Mouse (Mus musculus) kidney, adult 8-10 months (tissue): Measurements from ENCODE around the gene H2-M3.
"Not testable (repeated sequence)": the region's sequence is repeated elsewhere in the genome, so short reads cannot be mapped to it uniquely, and the experiment has no call there.

ENCODE experiments used
- DNase-seq, 2 experiments: peaks; one replicate each; pipeline ENCODE4 v3.0.0; 2022

Gene H2-M3

GRCm38 (mm10) chr17:37270058-37270701 lies at the start of gene H2-M3:
Gene H2-M3 (plus strand): TSS chr17:37270220.
- DNase-seq: peak; percentile 88 to 96

DNA sequence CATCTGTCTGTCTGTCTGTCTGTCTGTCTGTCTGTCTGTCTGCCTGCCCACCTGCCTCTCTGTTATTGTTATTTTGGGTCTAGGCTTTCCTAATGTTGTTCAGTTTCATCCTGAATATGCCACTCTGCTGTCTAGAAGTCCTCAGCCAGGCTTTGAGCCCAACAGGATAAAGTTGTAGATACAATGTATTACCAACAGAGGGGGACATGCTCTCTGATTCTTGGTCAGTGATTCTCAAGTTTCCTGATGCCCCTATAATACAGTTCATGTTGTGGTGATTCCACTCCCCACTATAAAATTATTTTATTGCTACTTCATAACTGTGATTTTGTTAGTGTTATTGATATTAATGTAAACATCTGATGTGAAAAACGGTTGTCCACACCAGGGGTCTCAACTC lies 48.1 kb upstream of the H2-M3 start:
- no peak for DNase-seq

DNA sequence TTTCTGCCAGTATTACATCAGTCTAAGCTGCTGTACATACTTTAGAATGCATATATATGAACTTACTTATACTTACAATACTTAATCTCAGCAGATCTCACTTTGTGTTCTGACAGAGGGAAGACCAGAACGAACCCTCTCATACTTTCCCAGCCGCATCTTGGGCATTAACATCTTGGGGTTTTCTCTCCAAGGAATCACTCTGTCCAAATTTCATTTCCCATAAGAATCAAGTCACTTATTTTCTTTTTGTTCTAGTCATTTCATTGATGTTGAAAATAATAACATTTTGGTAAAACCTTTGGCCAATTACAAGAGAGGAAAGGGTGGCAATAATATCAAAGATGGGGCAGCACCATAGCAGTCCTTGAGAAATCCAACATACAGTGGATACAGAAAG lies 32.8 kb upstream of the H2-M3 start, which contains the start of gene Olfr97:
Gene Olfr97 (minus strand): TSS at position 101 of the 400 bp plus-strand sequence.
- DNase-seq: not testable (repeated sequence)

- no peak for DNase-seq
These were observed 27.8 kb upstream of the H2-M3 start for GRCm38 (mm10) chr17:37242198-37242597.

DNA sequence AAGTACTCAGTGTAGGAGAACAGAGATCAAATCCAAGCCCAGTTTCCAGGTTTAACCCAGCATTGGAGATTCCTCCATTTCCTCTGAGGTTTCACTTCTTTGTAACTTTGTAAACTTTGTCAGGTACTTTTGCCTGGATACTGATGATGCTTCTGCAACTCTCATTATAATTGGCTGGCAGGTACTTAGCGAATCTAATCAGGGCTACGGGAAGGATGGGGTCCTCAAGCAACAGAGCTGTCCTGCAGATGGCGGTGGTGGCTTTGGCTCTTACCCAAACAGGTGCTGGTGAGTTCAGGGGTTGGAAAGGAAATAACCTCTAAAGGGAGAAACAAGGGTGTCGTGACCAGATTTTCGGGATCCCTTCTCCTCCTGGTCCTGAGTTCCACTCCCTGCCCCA lies 23.3 kb upstream of the H2-M3 start:
- DNase-seq: peak; percentile 18 to 31

- no peak for DNase-seq
These were observed 20.6 kb upstream of the H2-M3 start for GRCm38 (mm10) chr17:37249460-37249859.

DNA sequence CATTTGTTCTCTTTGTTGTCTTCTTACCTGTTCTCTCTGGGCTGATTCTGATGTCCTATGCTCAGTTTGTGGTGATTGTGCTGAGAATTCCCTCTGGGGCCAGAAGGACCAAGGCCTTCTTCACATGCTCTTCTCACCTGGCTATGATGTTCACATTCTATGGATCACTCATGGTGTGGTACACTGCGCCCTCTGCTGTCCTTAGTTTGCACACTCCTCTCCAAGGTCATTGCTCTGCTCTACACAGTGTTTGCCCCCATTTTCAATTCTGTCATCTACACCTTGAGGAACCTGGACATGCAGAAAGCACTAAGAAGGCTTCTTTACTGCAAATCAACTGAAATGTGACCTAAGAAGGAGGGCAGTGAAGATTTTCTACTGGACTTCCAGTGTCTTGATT lies 19.5 kb upstream of the H2-M3 start:
- DNase-seq: peak in 1 of 2 experiments; percentile 24

GRCm38 (mm10) chr17:37263626-37264025 lies 6.4 kb upstream of the H2-M3 start, which contains the start of gene Olfr98:
Gene Olfr98 (minus strand): TSS chr17:37263749.
- DNase-seq: no peak

- DNase-seq: peak; percentile 59 to 65
These were observed 677 bp downstream of the H2-M3 start for GRCm38 (mm10) chr17:37270702-37271092.

GRCm38 (mm10) chr17:37275626-37276248 lies 5.7 kb downstream of the H2-M3 start:
- DNase-seq: no peak

DNA sequence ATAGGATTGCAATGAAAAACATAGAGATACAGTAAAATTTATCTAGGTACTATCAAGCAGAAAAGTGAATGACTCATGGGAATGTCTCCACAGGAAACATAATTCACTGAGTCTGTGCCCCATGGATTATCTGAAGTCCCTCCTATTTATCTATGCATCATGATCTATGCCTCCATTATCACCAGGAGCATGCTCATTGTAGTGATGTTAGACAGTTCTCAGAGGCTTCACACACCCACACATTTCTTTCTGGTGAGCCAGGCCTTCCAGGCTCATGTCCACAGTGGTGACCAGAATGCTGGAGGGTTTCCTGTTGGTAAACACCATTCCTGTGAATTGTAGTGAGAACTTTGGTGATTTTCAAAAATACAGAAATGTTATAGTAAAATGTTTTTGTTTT lies 6.6 kb downstream of the H2-M3 start:
- no peak for DNase-seq

GRCm38 (mm10) chr17:37280331-37280730 lies 10.3 kb downstream of the H2-M3 start:
- no peak for DNase-seq

GRCm38 (mm10) chr17:37283360-37283759 lies 13.3 kb downstream of the H2-M3 start, which contains the start of gene Olfr99:
Gene Olfr99 (minus strand): TSS chr17:37283460.
- no peak for DNase-seq

DNA sequence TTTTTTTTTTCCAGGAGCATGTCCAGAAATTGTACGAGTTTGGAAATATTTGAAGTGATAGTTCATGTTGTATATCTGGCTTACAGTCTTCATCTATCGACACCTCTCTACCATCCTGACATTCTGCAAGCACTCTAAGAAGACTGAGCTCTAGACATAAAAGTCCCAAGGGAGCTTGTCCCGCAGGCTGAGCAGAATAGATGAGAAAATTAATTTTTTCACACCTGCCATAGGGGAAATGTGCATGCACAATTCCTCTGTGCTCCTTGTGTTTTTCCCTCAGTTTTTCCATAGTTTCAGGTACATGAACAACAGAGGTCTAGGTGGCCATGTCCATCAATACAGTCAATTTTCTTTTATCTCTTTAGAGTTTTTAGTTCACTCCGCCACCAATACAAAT lies 34.2 kb downstream of the H2-M3 start, which contains the start of gene Olfr101:
Gene Olfr101 (minus strand): TSS at position 101 of the 400 bp plus-strand sequence.
- no peak for DNase-seq

GRCm38 (mm10) chr17:37308483-37308882 lies 38.5 kb downstream of the H2-M3 start:
- peak in 1 of 2 experiments; percentile 14 for DNase-seq

GRCm38 (mm10) chr17:37310146-37310699 lies 40.2 kb downstream of the H2-M3 start:
- DNase-seq: no peak

GRCm38 (mm10) chr17:37316954-37317353 lies 46.9 kb downstream of the H2-M3 start, which contains the start of gene Olfr102:
Gene Olfr102 (minus strand): TSS chr17:37317054.
- no peak for DNase-seq
